Mouse (Mus musculus) MEL (cell line): Measurements from ENCODE around the gene Gipr. TPM values are rescaled to one million over a fixed set of nuclear protein-coding genes. Genes with fewer than 3 reads are reported as not detected.

Experiments used
- DNase-seq: peaks from one replicate; pipeline ENCODE4 v3.0.0; 2011; ENCODE audit warnings: low read depth, low spot score
- H3K27ac ChIP-seq: 2 replicates; pipeline ENCODE4 v1.5.1; 2012; ENCODE audit warnings: low read depth, mild to moderate bottlenecking, control low read depth, low read length, moderate library complexity; ENCODE audit not compliant: control insufficient read depth
- H3K27me3 ChIP-seq, 2 experiments: fragments of 150-350 bp in 1 of 2; sonication (generic) in 1 of 2; 2 replicates each; pipeline ENCODE4 v1.6.1; 2012; ENCODE audit warnings: low read length in 2 of 2, mild to moderate bottlenecking in 2 of 2, improper control_type of control experiment in 1 of 2, moderate library complexity in 1 of 2; ENCODE audit not compliant: insufficient read depth in 2 of 2, control insufficient read depth in 1 of 2
- H3K36me3 ChIP-seq, 2 experiments: 2 replicates each; pipeline ENCODE4 v1.6.1; 2012 to 2014; ENCODE audit warnings: low read length in 2 of 2, improper control_type of control experiment in 1 of 2, inconsistent platforms in 1 of 2, mild to moderate bottlenecking in 1 of 2; ENCODE audit not compliant: insufficient read depth in 2 of 2, control insufficient read depth in 1 of 2
- H3K4me1 ChIP-seq, 2 experiments: fragments of 150-350 bp in 1 of 2; sonication (generic) in 1 of 2; 2 replicates each; pipeline ENCODE4 v1.6.1; 2012; ENCODE audit warnings: low read length in 2 of 2, improper control_type of control experiment in 1 of 2, mild to moderate bottlenecking in 1 of 2; ENCODE audit not compliant: insufficient read depth in 2 of 2, control insufficient read depth in 1 of 2
- H3K4me3 ChIP-seq, 2 experiments: fragments of 150-350 bp in 1 of 2; sonication (generic) in 1 of 2; 2 replicates each; pipeline ENCODE4 v1.5.1; 2012; ENCODE audit warnings: low read depth in 2 of 2, low read length in 2 of 2, mild to moderate bottlenecking in 2 of 2, moderate library complexity in 2 of 2, control low read depth in 1 of 2, improper control_type of control experiment in 1 of 2; ENCODE audit not compliant: control insufficient read depth in 1 of 2, insufficient read depth in 1 of 2
- H3K79me2 ChIP-seq: 2 replicates; pipeline ENCODE4 v1.6.1; 2012; ENCODE audit warnings: mild to moderate bottlenecking, low read length, moderate library complexity; ENCODE audit not compliant: control insufficient read depth, poor library complexity, insufficient read depth
- H3K9ac ChIP-seq: 2 replicates; pipeline ENCODE4 v1.6.1; 2012; ENCODE audit warnings: low read depth, mild to moderate bottlenecking, control low read depth, low read length, moderate library complexity; ENCODE audit not compliant: control insufficient read depth, poor library complexity, severe bottlenecking
- H3K9me3 ChIP-seq: fragments of 150-350 bp; sonication (generic); replicated peaks from 2 replicates; pipeline ENCODE4 v1.6.1; 2012; ENCODE audit warnings: mild to moderate bottlenecking, low read length, improper control_type of control experiment, moderate library complexity; ENCODE audit not compliant: insufficient read depth
- BHLHE40 ChIP-seq: IDR thresholded peaks from 2 replicates; pipeline ENCODE4 v1.6.1; 2012; ENCODE audit warnings: low read depth, mild to moderate bottlenecking, inconsistent platforms, low read length, improper control_type of control experiment, borderline replicate concordance
- CTCF ChIP-seq, 3 experiments: IDR thresholded peaks in 2 of 3; conservative IDR thresholded peaks in 1 of 3; 2 replicates each; pipeline ENCODE4 v1.5.1; 2011 to 2012; ENCODE audit warnings: low read length in 3 of 3, low read depth in 2 of 3, mild to moderate bottlenecking in 2 of 3, improper control_type of control experiment in 1 of 3, inconsistent platforms in 1 of 3, mixed read lengths in 1 of 3, moderate library complexity in 1 of 3; ENCODE audit not compliant: control insufficient read depth in 1 of 3, insufficient read depth in 1 of 3, poor library complexity in 1 of 3, severe bottlenecking in 1 of 3
- E2F4 ChIP-seq: IDR thresholded peaks from 2 replicates; pipeline ENCODE4 v1.6.1; 2011; ENCODE audit warnings: low read depth, low read length, improper control_type of control experiment, borderline replicate concordance
- ELF1 ChIP-seq: IDR thresholded peaks from 2 replicates; pipeline ENCODE4 v1.6.1; 2014; ENCODE audit warnings: low read depth, mild to moderate bottlenecking, inconsistent platforms, low read length, improper control_type of control experiment, moderate library complexity
- ETS1 ChIP-seq: IDR thresholded peaks from 2 replicates; pipeline ENCODE4 v1.6.1; 2012; ENCODE audit warnings: low read depth, mild to moderate bottlenecking, inconsistent platforms, low read length, improper control_type of control experiment, moderate library complexity
- HCFC1 ChIP-seq: IDR thresholded peaks from 2 replicates; pipeline ENCODE4 v1.6.1; 2012; ENCODE audit warnings: low read depth, mild to moderate bottlenecking, inconsistent platforms, low read length, improper control_type of control experiment, moderate library complexity
- KAT2A ChIP-seq: conservative IDR thresholded peaks from 2 replicates; pipeline ENCODE4 v1.6.1; 2012; ENCODE audit warnings: low read depth, low read length, improper control_type of control experiment, inconsistent platforms
- MAFK ChIP-seq: IDR thresholded peaks from 2 replicates; pipeline ENCODE4 v1.6.1; 2011; ENCODE audit warnings: low read depth, mild to moderate bottlenecking, low read length, improper control_type of control experiment, borderline replicate concordance
- MAX ChIP-seq: IDR thresholded peaks from 2 replicates; pipeline ENCODE4 v1.6.1; 2011; ENCODE audit warnings: low read length, improper control_type of control experiment
- MAZ ChIP-seq: IDR thresholded peaks from 2 replicates; pipeline ENCODE4 v1.6.1; 2012; ENCODE audit warnings: low read depth, mild to moderate bottlenecking, inconsistent platforms, low read length, improper control_type of control experiment
- MYC ChIP-seq: IDR thresholded peaks from 2 replicates; pipeline ENCODE4 v1.6.1; 2011; ENCODE audit warnings: low read depth, mild to moderate bottlenecking, low read length, improper control_type of control experiment, moderate library complexity
- NRF1 ChIP-seq: IDR thresholded peaks from 2 replicates; pipeline ENCODE4 v1.6.1; 2014; ENCODE audit warnings: low read depth, mild to moderate bottlenecking, inconsistent platforms, low read length, improper control_type of control experiment, moderate library complexity; ENCODE audit not compliant: poor library complexity, insufficient read depth, severe bottlenecking
- RAD21 ChIP-seq: IDR thresholded peaks from 2 replicates; pipeline ENCODE4 v1.6.1; 2011; ENCODE audit warnings: mild to moderate bottlenecking, low read depth, low read length, improper control_type of control experiment
- SIN3A ChIP-seq: IDR thresholded peaks from 2 replicates; pipeline ENCODE4 v1.6.1; 2012; ENCODE audit warnings: low read length, improper control_type of control experiment, inconsistent platforms
- SMC3 ChIP-seq: IDR thresholded peaks from 2 replicates; pipeline ENCODE4 v1.6.1; 2011; ENCODE audit warnings: low read depth, low read length, improper control_type of control experiment
- ZC3H11A ChIP-seq: IDR thresholded peaks from 2 replicates; pipeline ENCODE4 v1.6.1; 2012; ENCODE audit warnings: low read depth, mild to moderate bottlenecking, inconsistent platforms, low read length, improper control_type of control experiment
- ZKSCAN1 ChIP-seq: IDR thresholded peaks from 2 replicates; pipeline ENCODE4 v1.6.1; 2012; ENCODE audit warnings: low read depth, mild to moderate bottlenecking, inconsistent platforms, low read length, improper control_type of control experiment, moderate library complexity
- ZMIZ1 ChIP-seq: IDR thresholded peaks from 2 replicates; pipeline ENCODE4 v1.6.1; 2012; ENCODE audit warnings: low read depth, mild to moderate bottlenecking, inconsistent platforms, low read length, improper control_type of control experiment, moderate library complexity
- ZNF384 ChIP-seq: IDR thresholded peaks from 2 replicates; pipeline ENCODE4 v1.6.1; 2012; ENCODE audit warnings: low read depth, mild to moderate bottlenecking, inconsistent platforms, low read length, improper control_type of control experiment
- polyA plus RNA-seq, 2 experiments: library from polyadenylated mRNA; stranded (reverse) in 1 of 2; unstranded in 1 of 2; fragments of >175 nt in 1 of 2; fragments of >200 nt in 1 of 2; gene quantifications; 2 replicates each; pipeline versions ENCODE4 v1.2.1 to v1.2.4; 2012; ENCODE audit warnings: low replicate concordance in 2 of 2, low read depth in 1 of 2; ENCODE audit not compliant: insufficient read length in 2 of 2, insufficient read depth in 1 of 2, missing spikeins in 1 of 2
- total RNA-seq: library from RNA; depleted of rRNA; stranded (reverse); fragments of 300-350 nt; gene quantifications from 2 replicates; pipeline ENCODE4 v1.2.3, GENCODE M21; 2012

The Gipr gene
- total and polyA plus RNA-seq, 3 experiments = 0.65 to 2.1 TPM; not detected in 1

- no peak overlapping the region for H3K9ac ChIP-seq
- H3K4me3 ChIP-seq = no peak overlapping the region
- no peaks in the 10 kb centered on the region for H3K79me2 ChIP-seq
- H3K36me3 ChIP-seq = peaks cover 0 to 6% of the 10 kb centered on the region in 2 experiments; a peak in 2 of 4 replicates
- TF ChIP-seq KAT2A (no peak), MAX (no peak), MYC (no peak), MAZ (no peak), E2F4 (no peak), NRF1 (no peak), HCFC1 (no peak), ZNF384 (no peak), ELF1 (no peak)
- H3K27me3 ChIP-seq = no peaks in the 10 kb centered on the region
- peaks cover 9 to 20% of the 10 kb centered on the region in 2 experiments for H3K4me1 ChIP-seq
- no peak overlapping the region for H3K27ac ChIP-seq
- DNase-seq = no peak
- no peaks in the 10 kb centered on the region for H3K9me3 ChIP-seq
These were observed 10.6 kb upstream of the Gipr start for GRCm38 (mm10) chr7:19176516-19176947.

- Histone ChIP-seq H3K27ac (no peak within 1 kb of the TSS), H3K27me3 (no peaks in the 10 kb centered on the region), H3K36me3 (peaks cover 0 to 6% of the 10 kb centered on the region in 2 experiments; a peak in 2 of 4 replicates), H3K4me1 (peaks cover 9 to 20% of the 10 kb centered on the region in 2 experiments), H3K9ac (no peak within 1 kb of the TSS), H3K4me3 (no peak within 1 kb of the TSS), H3K79me2 (no peaks in the 10 kb centered on the region), H3K9me3 (no peaks in the 10 kb centered on the region)
- TF ChIP-seq ZC3H11A (no peak), ETS1 (no peak), ZMIZ1 (no peak)
- DNase-seq = peak; percentile 59
These were observed 10.0 kb upstream of the Gipr start, which contains the start of gene Eml2 for GRCm38 (mm10) chr7:19175708-19176515. TSS of gene Eml2 (plus strand) at chr7:19176421.

GRCm38 (mm10) chr7:19172874-19173273 lies 6.9 kb upstream of the Gipr start:
- Histone ChIP-seq H3K27me3 (no peaks in the 10 kb centered on the region), H3K4me3 (no peak overlapping the region), H3K9ac (no peak overlapping the region), H3K4me1 (peaks cover 0 to 8% of the 10 kb centered on the region in 2 experiments; a peak in 1 of 4 replicates), H3K9me3 (no peaks in the 10 kb centered on the region), H3K36me3 (peaks cover 0 to 4% of the 10 kb centered on the region in 2 experiments; a peak in 2 of 4 replicates), H3K79me2 (no peaks in the 10 kb centered on the region), H3K27ac (no peak overlapping the region)
- peak; percentile 84 for DNase-seq
- TF ChIP-seq ZKSCAN1 = no peak
- peak; percentile 65 for TF ChIP-seq RAD21
- TF ChIP-seq ZC3H11A = peak; percentile 64
- TF ChIP-seq MAFK = no peak
- 0 out of 2 replicates have a peak, but pooled peaks have one; percentile 28 for TF ChIP-seq SIN3A
- TF ChIP-seq BHLHE40 = no peak
- no peak for TF ChIP-seq ETS1
- TF ChIP-seq CTCF (IDR thresholded peaks at IDR 0.05 in 2 of 3, conservative IDR thresholded peaks at IDR 0.05 in 1 of 3; ENCODE audit: control insufficient read depth in 1 of 3, insufficient read depth in 1 of 3, low read depth in 2 of 3, low read length in 3 of 3, poor library complexity in 1 of 3, severe bottlenecking in 1 of 3) = peak; percentile 67 to 88 (median 88)
- TF ChIP-seq SMC3 = peak; percentile 87
